Mouse (Mus musculus) lung, adult 10 weeks (tissue): Measurements from ENCODE around the gene Ptgr1. TPM values are rescaled to one million over a fixed set of nuclear protein-coding genes. Genes with fewer than 3 reads are reported as not detected.

ENCODE experiments used
- polyA plus RNA-seq: library from polyadenylated mRNA; stranded (reverse); fragments of 350-450 nt; fragmentation: Illumina TruSeq; extraction: RNeasy Lipid Tissue Mini Kit (QIAGEN cat#74804); gene quantifications from one replicate; pipeline ENCODE4 v1.2.3, GENCODE M21; 2014; ENCODE audit warnings: low read depth, low replicate concordance; ENCODE audit not compliant: insufficient read depth

The Ptgr1 gene
- polyA plus RNA-seq, result 26.4 TPM

GRCm38 (mm10) chr4:58986540-58987190, at the start of gene Ptgr1:
TSS of gene Ptgr1 (minus strand) at chr4:58987119.

GRCm38 (mm10) chr4:59034918-59035785, 48.2 kb upstream of the Ptgr1 start, which contains the start of gene Gng10:
TSS of gene Gng10 (plus strand) at chr4:59035088.

DNA sequence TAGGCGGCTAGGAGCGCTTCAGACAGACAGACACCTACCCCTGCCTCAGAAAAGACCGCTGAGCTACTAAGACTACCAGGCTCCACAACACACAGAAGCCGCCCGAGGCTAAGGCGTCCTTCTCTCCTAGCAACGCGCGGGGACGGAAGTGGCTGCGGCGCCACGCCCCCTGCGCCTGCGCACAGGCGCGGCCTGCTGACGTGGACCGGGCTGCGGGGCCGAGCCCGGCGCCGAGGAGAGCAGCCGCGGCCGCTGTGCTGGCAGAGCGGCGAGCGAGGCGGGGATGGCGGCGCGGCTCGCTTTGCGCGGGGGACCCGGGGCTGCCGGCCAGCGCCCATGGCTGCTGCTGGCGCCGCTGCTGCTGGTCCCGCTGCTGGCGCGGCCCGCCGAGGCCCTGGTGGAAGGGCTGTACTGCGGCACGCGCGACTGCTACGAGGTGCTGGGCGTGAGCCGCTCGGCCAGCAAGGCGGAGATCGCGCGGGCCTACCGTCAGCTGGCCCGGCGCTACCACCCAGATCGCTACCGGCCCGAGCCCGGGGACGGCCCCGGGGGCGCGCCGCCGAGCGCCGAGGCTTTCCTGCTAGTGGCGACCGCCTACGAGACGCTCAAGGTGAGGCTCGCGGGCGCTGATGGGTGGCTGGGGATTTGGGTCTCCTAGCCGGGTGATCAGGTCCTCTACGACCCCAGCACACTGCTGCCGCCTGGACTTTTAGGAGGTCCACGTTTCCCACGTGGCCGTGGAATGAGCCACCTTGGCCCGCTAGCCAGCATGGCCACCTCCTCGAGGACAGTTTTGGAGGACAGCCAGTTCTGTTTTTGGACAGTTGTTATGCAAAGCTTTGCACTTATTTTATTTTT, 16.3 kb upstream of the Ptgr1 start, which contains the start of gene Gm20503:
Gene Gm20503, plus strand, starts transcription at position 263 of the 858 bp plus-strand sequence.

GRCm38 (mm10) chr4:58994762-58995161, 7.8 kb upstream of the Ptgr1 start, which contains the start of gene Dnajc25:
TSS of gene Dnajc25 (plus strand) at chr4:58995062.

DNA sequence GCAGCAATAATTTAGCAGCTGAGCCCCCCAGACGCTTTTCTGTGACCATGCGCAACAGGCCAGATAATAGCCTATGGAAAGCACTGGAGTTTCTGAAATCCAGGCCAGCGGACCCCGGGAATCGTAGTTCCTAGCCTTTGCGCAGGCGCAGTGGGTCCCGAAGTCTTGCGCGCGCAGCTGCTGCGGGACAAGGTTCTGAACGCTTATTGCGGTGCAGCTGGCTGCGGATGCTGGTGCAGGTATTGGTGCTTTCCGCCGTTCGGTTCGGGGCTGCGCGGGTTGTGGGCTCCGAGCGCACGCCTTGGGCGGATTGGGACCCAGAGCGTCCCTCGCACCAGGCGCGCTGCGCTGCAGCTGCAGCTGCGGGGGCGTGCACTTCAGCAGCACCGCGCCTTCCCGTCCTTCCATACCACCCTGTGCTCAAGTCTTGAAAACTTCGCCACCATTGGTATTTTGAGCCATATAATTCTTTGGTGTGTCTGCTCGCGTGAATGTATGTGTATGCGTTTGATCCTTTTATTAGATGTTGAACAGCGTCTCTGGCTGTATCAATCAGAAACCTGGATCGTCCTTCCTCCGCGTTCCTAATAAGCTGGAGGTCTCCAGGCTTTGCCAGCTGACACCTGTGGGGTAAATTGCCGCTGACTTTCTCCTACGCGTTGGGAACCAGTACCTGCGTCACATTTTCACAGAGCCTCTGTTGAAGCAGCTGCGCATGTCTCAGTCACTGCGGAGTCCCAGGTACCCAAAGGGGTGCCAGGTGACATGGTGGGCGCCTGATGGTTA, 43.3 kb downstream of the Ptgr1 start, which contains the start of gene Zkscan16:
Gene Zkscan16, plus strand, starts transcription at position 209 of the 786 bp plus-strand sequence.

Other genes starting within 250 kb of the Ptgr1 start
- gene Olfr267, start 199.4 kb downstream of the Ptgr1 start, polyA plus RNA-seq, result not detected
- gene Ecpas, start 74.4 kb downstream of the Ptgr1 start, polyA plus RNA-seq, result 18.0 TPM
- not detected for gene Zkscan16, start 43.5 kb downstream of the Ptgr1 start, polyA plus RNA-seq
- gene Dnajc25, start 7.9 kb upstream of the Ptgr1 start, polyA plus RNA-seq, result 6.3 TPM
- gene Gm20503, start 16.1 kb upstream of the Ptgr1 start, polyA plus RNA-seq, result not detected
- gene Gng10, start 48.0 kb upstream of the Ptgr1 start, polyA plus RNA-seq, result 60.6 TPM
- gene AI481877, start 151.9 kb upstream of the Ptgr1 start, polyA plus RNA-seq, result not detected
- gene Ugcg, start 202.1 kb upstream of the Ptgr1 start, polyA plus RNA-seq, result 17.8 TPM